8 mouse cellular contexts compared by ENCODE assay signal in the genomic region with DNA sequence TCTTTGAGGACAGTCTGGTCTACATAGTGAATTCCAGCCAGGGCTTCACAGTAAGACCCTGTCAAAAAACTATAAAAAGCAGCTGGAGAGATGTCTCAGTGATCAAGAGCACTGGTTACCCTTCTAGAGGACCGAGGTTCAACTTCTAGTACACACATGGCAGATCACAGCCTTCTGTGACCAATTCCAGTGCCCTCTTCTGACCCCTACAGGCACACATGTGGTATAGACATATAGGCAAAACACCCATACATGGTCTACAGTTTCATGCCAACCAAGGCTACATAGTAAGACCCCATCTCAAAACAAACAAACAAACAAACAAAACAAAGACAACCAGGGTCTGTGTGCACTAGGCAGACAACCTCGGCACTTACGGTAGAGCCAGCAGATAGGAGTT. TPM values are rescaled to one million over a fixed set of nuclear protein-coding genes. Genes with fewer than 3 reads are reported as not detected.
DNase-seq lines count a peak whose midpoint lies in the region; ATAC-seq and TF ChIP-seq lines count a peak whose summit lies in the region.

No protein-coding gene starts in this region.

- peaks cover 20% of the 10 kb centered on the region for H3K4me1 ChIP-seq in hindbrain, embryonic 14.5 days (replicated peaks; ENCODE audit: control insufficient read depth, insufficient read depth, low read length)
- peaks cover 10% of the 10 kb centered on the region for H3K4me1 ChIP-seq in hindbrain, embryonic 11.5 days (replicated peaks; ENCODE audit: control insufficient read depth, insufficient read depth, low read length)
- H3K4me1 ChIP-seq in G1E (ENCODE audit: insufficient read depth, low read depth, low read length), result peaks cover 80% of the 10 kb centered on the region
- peaks cover 75% of the 10 kb centered on the region for H3K4me1 ChIP-seq in liver, embryonic 13.5 days (replicated peaks)

- peaks cover 30% of the 10 kb centered on the region for H3K36me3 ChIP-seq in hindbrain, embryonic 14.5 days (replicated peaks; ENCODE audit: control insufficient read depth, insufficient read depth)
- H3K36me3 ChIP-seq in hindbrain, embryonic 11.5 days (ENCODE audit: control insufficient read depth, insufficient read depth, low read length), result peaks cover 5% of the 10 kb centered on the region; the same call in 1 of the 2 replicates
- peaks cover 77% of the 10 kb centered on the region for H3K36me3 ChIP-seq in G1E (replicated peaks)
- H3K36me3 ChIP-seq in liver, embryonic 13.5 days, result peaks cover 69% of the 10 kb centered on the region

- peak; percentile 55 for TF ChIP-seq CTCF in G1E (IDR thresholded peaks at IDR 0.05; ENCODE audit: low read depth, low read length)

- no peak overlapping the region for H3K27ac ChIP-seq in hindbrain, embryonic 14.5 days
- no peak overlapping the region for H3K27ac ChIP-seq in hindbrain, embryonic 11.5 days (ENCODE audit: low read depth, low read length)
- H3K27ac ChIP-seq in liver, embryonic 13.5 days, result peak overlapping the region; percentile 80; the same call in 1 of the 2 replicates

- H3K9ac ChIP-seq in hindbrain, embryonic 14.5 days, result no peak overlapping the region
- H3K9ac ChIP-seq in hindbrain, embryonic 11.5 days (ENCODE audit: low read depth, low read length), result no peak overlapping the region
- H3K9ac ChIP-seq in liver, embryonic 13.5 days, result no peak overlapping the region

- H3K27me3 ChIP-seq in hindbrain, embryonic 14.5 days (ENCODE audit: control insufficient read depth, insufficient read depth, low read length), result no peaks in the 10 kb centered on the region
- no peaks in the 10 kb centered on the region for H3K27me3 ChIP-seq in hindbrain, embryonic 11.5 days (ENCODE audit: control insufficient read depth, insufficient read depth, low read length)
- no peaks in the 10 kb centered on the region for H3K27me3 ChIP-seq in G1E (ENCODE audit: insufficient read depth, low read length)
- no peaks in the 10 kb centered on the region for H3K27me3 ChIP-seq in liver, embryonic 13.5 days

- no peak overlapping the region for H3K4me3 ChIP-seq in hindbrain, embryonic 14.5 days (replicated peaks; ENCODE audit: low read length)
- H3K4me3 ChIP-seq in hindbrain, embryonic 11.5 days (ENCODE audit: low read depth, low read length), result no peak overlapping the region
- no peak overlapping the region; the same call in 1 of the 2 replicates for H3K4me3 ChIP-seq in G1E (ENCODE audit: low read depth, low read length)
- no peak overlapping the region for H3K4me3 ChIP-seq in liver, embryonic 13.5 days (replicated peaks)

- H3K9me3 ChIP-seq in hindbrain, embryonic 14.5 days (ENCODE audit: control insufficient read depth, low read length), result no peaks in the 10 kb centered on the region
- H3K9me3 ChIP-seq in hindbrain, embryonic 11.5 days (ENCODE audit: control insufficient read depth, low read length), result no peaks in the 10 kb centered on the region
- no peaks in the 10 kb centered on the region for H3K9me3 ChIP-seq in G1E (replicated peaks)
- H3K9me3 ChIP-seq in liver, embryonic 13.5 days (replicated peaks), result no peaks in the 10 kb centered on the region

- H3K4me2 ChIP-seq in hindbrain, embryonic 14.5 days (replicated peaks), result no peak overlapping the region; the same call in 1 of the 2 replicates
- no peak overlapping the region for H3K4me2 ChIP-seq in hindbrain, embryonic 11.5 days (replicated peaks; ENCODE audit: low read depth, low read length)
- H3K4me2 ChIP-seq in liver, embryonic 13.5 days, result peak overlapping the region; percentile 84

- no peak for ATAC-seq in hindbrain, embryonic 14.5 days (ENCODE audit: low FRiP score)
- no peak for ATAC-seq in hindbrain, embryonic 11.5 days (ENCODE audit: low FRiP score)
- ATAC-seq in G1E (ENCODE audit: extremely low read depth, insufficient number of reproducible peaks, low FRiP score, poor library complexity, severe bottlenecking), result no peak
- no peak for ATAC-seq in liver, embryonic 13.5 days (ENCODE audit: low read depth)

- 64% methylated on average over 3 of the region's 3 CpGs for WGBS in hindbrain, embryonic 14.5 days
- 66% methylated on average over 3 of the region's 3 CpGs for WGBS in hindbrain, embryonic 11.5 days
- WGBS in liver, embryonic 13.5 days (ENCODE audit: insufficient replicate concordance), result 57% methylated on average over 3 of the region's 3 CpGs

- DNase-seq in hindbrain, embryonic 14.5 days (ENCODE audit: low spot score), result peak; percentile 34
- DNase-seq in hindbrain, embryonic 11.5 days (ENCODE audit: low spot score), result no peak
- peak; percentile 45 for DNase-seq in A20 (ENCODE audit: low read depth, low spot score)
- DNase-seq in G1E (ENCODE audit: low spot score), result no peak
- DNase-seq in liver, embryonic 13.5 days, result no peak
- no peak for DNase-seq in layer of hippocampus, postnatal 25 days (ENCODE audit: extremely low spot score in 1 of 2, low spot score in 1 of 2)
- no peak for DNase-seq in urinary bladder, adult 2 months (ENCODE audit: low spot score)
- no peak for DNase-seq in layer of hippocampus, adult 11-12 months (ENCODE audit: low spot score)

RNA-seq across cellular contexts. Expression of gene Wrap53, which starts 4.8 kb away (rescaled TPM):
- polyA plus RNA-seq in hindbrain, embryonic 14.5 days (2014; fragmentation: Nextera tagmentation; extraction: Ambion mirVana), result 15.6 and 16.8 TPM in 2 replicates
- 36.6 and 37.8 TPM in 2 replicates for polyA plus RNA-seq in hindbrain, embryonic 11.5 days (2014; fragmentation: Nextera tagmentation; extraction: Ambion mirVana)
- total RNA-seq in G1E (2014; fragmentation: Nextera tagmentation) (20.5 and 26.1 TPM in 2 replicates), G1E (2017) (9.6 and 9.8 TPM in 2 replicates)
- 15.7 and 22.0 TPM in 2 replicates for polyA plus RNA-seq in G1E (2012)
- 23.1 and 23.7 TPM in 2 replicates for polyA plus RNA-seq in liver, embryonic 13.5 days (2015; fragmentation: Nextera tagmentation; extraction: Ambion mirVana)
- 10 to 100 TPM; 11.7 to 12.5 TPM for total RNA-seq in layer of hippocampus, postnatal 25 days (2021)
- polyA plus RNA-seq in urinary bladder, adult 2 months (2012; rRNA removed), result 7.2 and 7.3 TPM in 2 replicates

RNA-seq across cellular contexts. Expression of gene Trp53, which starts 4.9 kb away (rescaled TPM):
- 55.7 TPM in 2 replicates for polyA plus RNA-seq in hindbrain, embryonic 14.5 days (2014; fragmentation: Nextera tagmentation; extraction: Ambion mirVana)
- polyA plus RNA-seq in hindbrain, embryonic 11.5 days (2014; fragmentation: Nextera tagmentation; extraction: Ambion mirVana), result 156 and 159 TPM in 2 replicates
- total RNA-seq in G1E (2014; fragmentation: Nextera tagmentation) (228 and 271 TPM in 2 replicates), G1E (2017) (52.1 and 57.4 TPM in 2 replicates)
- 141 and 175 TPM in 2 replicates for polyA plus RNA-seq in G1E (2012)
- polyA plus RNA-seq in liver, embryonic 13.5 days (2015; fragmentation: Nextera tagmentation; extraction: Ambion mirVana), result 83.0 and 90.4 TPM in 2 replicates
- 10 to 100 TPM; 24.3 to 29.8 TPM for total RNA-seq in layer of hippocampus, postnatal 25 days (2021)
- 77.8 and 85.8 TPM in 2 replicates for polyA plus RNA-seq in urinary bladder, adult 2 months (2012; rRNA removed)

RNA-seq across cellular contexts. Expression of gene Efnb3, which starts 15.2 kb away (rescaled TPM):
- 39.9 and 40.8 TPM in 2 replicates for polyA plus RNA-seq in hindbrain, embryonic 14.5 days (2014; fragmentation: Nextera tagmentation; extraction: Ambion mirVana)
- 12.2 and 15.5 TPM in 2 replicates for polyA plus RNA-seq in hindbrain, embryonic 11.5 days (2014; fragmentation: Nextera tagmentation; extraction: Ambion mirVana)
- total RNA-seq in G1E (2014; fragmentation: Nextera tagmentation), result 0.29 and 0.68 TPM in 2 replicates
- total RNA-seq in G1E (2017), result 0.27 and 0.29 TPM in 2 replicates
- 0.36 and 0.56 TPM in 2 replicates for polyA plus RNA-seq in G1E (2012)
- 0.75 and 0.85 TPM in 2 replicates for polyA plus RNA-seq in liver, embryonic 13.5 days (2015; fragmentation: Nextera tagmentation; extraction: Ambion mirVana)
- total RNA-seq in layer of hippocampus, postnatal 25 days (2021), result 100 to 1,000 TPM; 134 to 139 TPM
- polyA plus RNA-seq in urinary bladder, adult 2 months (2012; rRNA removed), result 0.99 and 1.1 TPM in 2 replicates

RNA-seq across cellular contexts. Expression of gene Dnah2, which starts 26.3 kb away (rescaled TPM):
- polyA plus RNA-seq in hindbrain, embryonic 14.5 days (2014; fragmentation: Nextera tagmentation; extraction: Ambion mirVana), result 4.8 and 4.9 TPM in 2 replicates
- 0.68 and 1.6 TPM in 2 replicates for polyA plus RNA-seq in hindbrain, embryonic 11.5 days (2014; fragmentation: Nextera tagmentation; extraction: Ambion mirVana)
- 0.73 and 1.1 TPM in 2 replicates for total RNA-seq in G1E (2014; fragmentation: Nextera tagmentation)
- 2.6 and 3.2 TPM in 2 replicates for total RNA-seq in G1E (2017)
- polyA plus RNA-seq in G1E (2012), result 0.06 and 0.13 TPM in 2 replicates
- polyA plus RNA-seq in liver, embryonic 13.5 days (2015; fragmentation: Nextera tagmentation; extraction: Ambion mirVana), result 0.06 and 0.12 TPM in 2 replicates
- 1 to 10 TPM; 3.5 to 8.0 TPM for total RNA-seq in layer of hippocampus, postnatal 25 days (2021)
- 0.19 and 0.22 TPM in 2 replicates for polyA plus RNA-seq in urinary bladder, adult 2 months (2012; rRNA removed)

RNA-seq across cellular contexts. Expression of gene Atp1b2, which starts 30.5 kb away (rescaled TPM):
- 72.1 and 94.2 TPM in 2 replicates for polyA plus RNA-seq in hindbrain, embryonic 14.5 days (2014; fragmentation: Nextera tagmentation; extraction: Ambion mirVana)
- 11.7 and 13.1 TPM in 2 replicates for polyA plus RNA-seq in hindbrain, embryonic 11.5 days (2014; fragmentation: Nextera tagmentation; extraction: Ambion mirVana)
- total RNA-seq in G1E (2014; fragmentation: Nextera tagmentation), result 84.5 and 116 TPM in 2 replicates
- 3.6 and 4.8 TPM in 2 replicates for total RNA-seq in G1E (2017)
- 50.0 and 54.6 TPM in 2 replicates for polyA plus RNA-seq in G1E (2012)
- polyA plus RNA-seq in liver, embryonic 13.5 days (2015; fragmentation: Nextera tagmentation; extraction: Ambion mirVana), result 21.7 and 30.8 TPM in 2 replicates
- 100 to 1,000 TPM; 394 to 472 TPM for total RNA-seq in layer of hippocampus, postnatal 25 days (2021)
- 23.5 and 46.2 TPM in 2 replicates for polyA plus RNA-seq in urinary bladder, adult 2 months (2012; rRNA removed)

Comparison
In these comparisons a context has a peak if more than half of its experiments do, and no peak if none do; other contexts are left out.
1. DNase-seq: peak in hindbrain, embryonic 14.5 days (single experiment) and A20 (single experiment); none in hindbrain, embryonic 11.5 days (single experiment), G1E (single experiment), liver, embryonic 13.5 days (single experiment), layer of hippocampus, postnatal 25 days (0 of 2), urinary bladder, adult 2 months (single experiment) and layer of hippocampus, adult 11-12 months (single experiment).